Mouse (Mus musculus) ovary, adult 18-20 months (tissue): Measurements from ENCODE around the gene Slc27a1.
"Not testable (repeated sequence)": the region's sequence is repeated elsewhere in the genome, so short reads cannot be mapped to it uniquely, and the experiment has no call there.

Experiments used
- DNase-seq: peaks from one replicate; pipeline ENCODE4 v3.0.0; 2022; ENCODE audit warnings: low spot score, mixed read lengths

Gene Slc27a1

GRCm38 (mm10) chr8:71568387-71568937 lies at the start of gene Slc27a1:
Gene Slc27a1, plus strand, starts transcription at chr8:71568882.
- peak; percentile 91 for DNase-seq

DNA sequence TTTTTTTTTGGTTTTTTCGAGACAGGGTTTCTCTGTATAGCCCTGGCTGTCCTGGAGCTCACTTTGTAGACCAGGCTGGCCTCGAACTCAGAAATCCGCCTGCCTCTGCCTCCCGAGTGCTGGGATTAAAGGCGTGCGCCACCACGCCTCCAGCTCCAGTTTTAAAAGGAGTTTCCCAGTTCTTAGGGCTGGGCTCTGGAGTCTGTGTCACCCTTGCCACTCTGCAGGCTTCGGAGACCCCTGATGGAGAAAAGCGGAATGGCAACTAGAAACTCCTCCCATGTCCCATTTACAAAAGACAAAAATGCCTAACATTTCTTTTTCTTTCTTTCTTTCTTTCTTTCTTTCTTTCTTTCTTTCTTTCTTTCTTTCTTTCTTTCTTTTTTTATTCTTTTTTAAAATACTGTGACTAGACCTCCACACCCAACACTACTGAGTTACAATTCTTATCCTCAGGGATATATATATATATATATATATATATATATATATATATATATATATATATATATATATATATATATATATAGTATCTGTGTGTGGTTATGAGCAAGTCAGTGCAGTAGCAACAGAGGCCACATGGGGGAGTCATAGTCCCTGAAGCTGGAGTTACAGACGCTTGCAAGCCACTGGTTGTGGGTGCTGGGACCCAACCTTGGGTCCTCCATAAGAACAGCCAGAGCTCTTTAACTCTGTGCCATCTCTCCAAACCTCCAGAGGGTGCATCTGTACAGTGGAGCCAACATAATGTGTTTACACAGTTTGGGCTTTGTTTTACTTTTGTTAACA lies 49.5 kb upstream of the Slc27a1 start:
- DNase-seq: not testable (repeated sequence)

DNA sequence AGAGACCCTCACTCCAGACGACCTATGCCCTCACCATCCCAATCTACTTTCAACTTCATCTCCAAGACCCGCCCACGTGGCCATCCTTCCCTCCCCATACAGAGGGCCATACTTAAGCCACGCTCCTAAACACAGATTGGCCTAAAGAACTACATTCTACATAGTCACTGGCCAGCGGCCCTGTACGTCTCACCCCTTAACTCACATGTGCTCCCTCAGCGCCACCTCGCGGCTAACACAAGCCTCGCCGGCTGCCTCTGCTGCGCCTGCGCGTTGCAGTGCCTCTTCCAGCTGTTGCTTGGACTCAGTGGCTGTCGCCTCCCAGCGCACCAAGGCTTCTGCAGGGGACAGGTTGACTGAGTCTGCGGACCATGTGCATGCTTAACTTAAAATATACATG lies 47.0 kb upstream of the Slc27a1 start:
- DNase-seq: peak; percentile 87

DNA sequence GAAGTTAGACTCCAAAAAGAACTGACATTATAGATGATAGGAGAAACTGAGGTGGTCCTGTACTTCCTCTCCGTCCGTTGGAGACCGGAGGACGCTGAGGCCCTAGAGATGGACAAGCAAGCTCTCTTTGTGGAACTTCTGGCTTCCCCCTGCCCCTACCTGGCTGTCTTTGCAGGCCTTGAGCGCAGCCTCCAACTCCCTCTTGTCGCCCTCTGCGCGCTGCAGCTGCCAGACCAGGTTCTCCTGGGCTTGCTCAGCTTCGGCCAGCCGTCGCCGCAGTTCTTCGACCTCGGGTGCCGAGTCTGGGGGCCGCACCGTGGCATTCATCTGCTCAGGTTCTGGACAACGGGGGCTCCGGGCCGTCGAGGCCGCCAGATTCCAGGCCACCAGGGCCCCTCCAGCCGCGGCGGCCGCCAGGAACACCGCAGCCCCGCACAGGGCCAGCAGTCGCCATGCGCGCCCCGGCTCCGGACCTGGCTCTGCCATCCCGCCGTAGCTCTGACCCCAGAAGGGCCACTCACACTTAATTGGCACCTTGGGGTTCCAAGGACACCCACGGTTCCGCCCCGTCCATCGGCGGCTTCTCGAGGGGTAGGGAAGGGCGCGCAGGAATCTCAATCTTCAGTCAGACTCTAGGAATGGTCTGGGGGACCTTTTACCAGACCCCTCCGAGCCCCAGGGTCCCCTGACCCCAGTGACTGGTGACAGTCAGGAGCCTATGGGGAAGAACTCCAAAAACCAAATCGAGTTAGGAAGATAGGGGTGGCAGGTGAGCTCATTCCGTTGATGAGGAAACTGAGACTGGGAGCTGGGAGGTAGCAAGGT lies 43.2 kb upstream of the Slc27a1 start, which contains the start of gene Ccdc194:
Ccdc194 (minus strand) TSS at position 486 of the 825 bp plus-strand sequence.
- no peak for DNase-seq

GRCm38 (mm10) chr8:71526272-71526671 lies 42.4 kb upstream of the Slc27a1 start:
- DNase-seq: no peak

DNA sequence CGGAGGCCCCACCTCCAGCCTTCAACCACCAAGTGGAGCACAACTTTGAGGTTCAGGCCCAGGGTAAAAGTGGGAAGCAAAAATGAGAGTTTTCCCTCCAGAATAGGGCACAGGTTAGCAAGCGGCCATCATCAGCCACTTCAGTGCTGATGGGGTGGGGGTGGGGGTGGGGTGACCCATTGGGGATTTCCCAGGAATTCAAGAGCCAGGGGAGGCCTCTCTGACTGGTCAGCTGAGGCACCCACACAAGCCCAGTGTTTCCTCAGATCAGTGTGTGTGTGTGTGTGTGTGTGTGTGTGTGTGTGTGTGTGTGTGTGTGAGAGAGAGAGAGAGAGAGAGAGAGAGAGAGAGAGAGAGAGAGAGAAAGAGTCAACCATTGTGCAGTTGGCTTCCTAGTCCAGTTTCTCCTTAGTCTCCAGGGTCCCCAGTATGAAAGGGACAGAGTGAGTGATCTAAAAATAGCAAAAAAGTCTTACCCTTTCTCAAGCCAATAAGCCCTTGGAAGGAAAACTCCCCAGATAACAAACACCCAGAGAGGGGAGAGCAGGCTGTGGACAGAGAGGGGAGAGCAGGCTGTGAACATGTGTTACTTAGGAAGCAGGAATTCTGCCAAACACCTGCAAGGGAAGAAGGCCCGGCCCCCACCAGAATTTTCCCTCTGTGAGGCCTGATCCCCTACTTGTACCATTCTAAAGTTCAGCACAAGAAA lies 41.4 kb upstream of the Slc27a1 start:
- DNase-seq: no peak

DNA sequence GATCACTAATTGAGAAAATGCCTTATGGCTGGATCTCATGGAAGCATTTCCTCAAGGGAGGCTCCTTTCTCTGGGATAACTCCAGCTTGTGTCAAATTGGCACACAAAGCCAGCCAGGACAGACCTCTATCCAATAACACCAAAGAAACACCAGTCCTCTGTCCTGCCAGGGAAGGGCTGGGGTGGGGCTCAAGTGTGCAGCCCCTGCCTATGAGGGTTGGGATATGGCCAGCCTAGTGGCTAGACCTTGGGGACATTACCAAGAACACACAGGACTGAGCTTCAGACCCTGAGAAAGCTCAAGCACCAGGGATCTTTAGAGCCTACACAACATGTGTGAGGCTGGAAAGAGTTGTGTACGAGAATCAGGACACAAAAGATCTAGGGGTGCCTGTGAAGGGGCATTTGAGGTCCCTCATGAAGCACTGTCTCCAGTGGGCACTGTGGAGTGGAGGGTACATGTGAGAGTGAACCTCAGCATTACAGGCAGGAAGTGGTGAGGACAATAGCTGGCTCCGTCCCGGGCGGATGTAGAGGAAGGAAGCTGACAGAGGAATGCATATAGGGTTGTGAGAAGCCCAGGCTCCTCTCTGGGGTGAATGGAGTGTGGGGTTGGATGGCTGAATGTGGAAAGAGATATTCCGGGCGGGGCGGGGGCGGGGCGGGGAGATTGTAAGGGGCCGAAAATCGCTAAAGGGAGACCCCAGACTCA lies 40.2 kb upstream of the Slc27a1 start:
- DNase-seq: no peak

GRCm38 (mm10) chr8:71530735-71531467 lies 37.8 kb upstream of the Slc27a1 start:
- DNase-seq: not testable (repeated sequence)

- DNase-seq: no peak
Observed at GRCm38 (mm10) chr8:71534263-71534810, 34.3 kb upstream of the Slc27a1 start.

- peak; percentile 49 for DNase-seq
Observed at GRCm38 (mm10) chr8:71535663-71536062, 33.0 kb upstream of the Slc27a1 start.

GRCm38 (mm10) chr8:71537028-71537867 lies 31.4 kb upstream of the Slc27a1 start, which contains the start of gene Bst2:
Gene Bst2, minus strand, starts transcription at chr8:71537456.
- peak; percentile 89 for DNase-seq

DNA sequence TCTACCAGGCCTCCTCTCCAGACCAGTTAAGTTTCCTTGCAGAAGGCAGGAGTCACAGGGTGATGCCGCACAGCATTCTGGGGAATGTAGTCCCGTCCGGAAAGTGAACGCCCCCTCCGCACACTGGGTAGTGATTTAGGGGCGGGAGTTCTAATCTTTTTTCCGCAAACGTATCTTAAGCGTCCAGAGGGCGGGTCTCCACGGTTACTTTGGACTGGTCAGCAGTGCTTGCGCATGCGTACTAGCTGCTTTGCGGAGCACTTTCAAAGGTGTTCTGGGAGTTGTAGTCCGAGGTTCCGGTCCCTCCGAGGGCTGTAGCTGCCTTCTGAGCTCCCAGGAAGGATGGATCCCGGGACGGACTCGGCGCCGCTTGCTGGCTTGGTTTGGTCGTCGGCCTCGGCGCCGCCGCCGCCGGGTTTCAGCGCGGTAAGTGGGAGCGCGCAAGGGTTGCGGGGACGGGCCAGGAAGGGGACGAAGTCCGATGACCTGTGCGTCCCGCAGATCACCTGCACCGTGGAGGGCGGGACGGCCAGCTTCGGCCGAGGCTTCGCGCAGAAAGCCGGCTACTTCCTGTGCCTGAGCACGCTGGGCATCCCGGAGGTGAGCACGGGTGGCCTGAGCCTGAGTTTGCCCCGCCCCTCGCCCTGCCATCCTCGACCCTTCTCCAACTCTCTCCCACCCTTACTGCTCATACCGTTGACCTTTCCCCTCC lies 25.9 kb upstream of the Slc27a1 start, which contains the start of gene Mvb12a:
Mvb12a (plus strand) TSS at position 291 of the 712 bp plus-strand sequence.
- peak; percentile 98 for DNase-seq

DNA sequence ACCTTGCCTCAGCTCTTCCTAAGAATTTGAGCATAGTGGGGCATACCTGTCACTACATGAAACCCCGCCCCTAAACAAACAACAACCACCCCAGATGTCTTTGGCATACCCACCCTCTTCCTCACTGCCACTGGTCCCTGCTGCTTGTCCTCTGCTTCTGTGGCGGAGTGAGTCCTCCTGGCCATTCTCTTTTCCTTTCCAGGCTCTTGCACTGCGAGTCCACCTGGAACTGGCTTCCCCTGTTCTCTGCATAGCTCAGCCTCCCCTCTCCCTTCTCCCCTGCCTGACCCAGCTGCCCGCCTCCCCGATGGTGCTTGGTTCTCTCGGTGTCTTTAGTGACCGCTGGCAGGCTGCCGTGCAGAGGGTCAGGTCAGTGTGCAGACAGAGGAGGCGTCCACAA lies 24.9 kb upstream of the Slc27a1 start:
- no peak for DNase-seq

DNA sequence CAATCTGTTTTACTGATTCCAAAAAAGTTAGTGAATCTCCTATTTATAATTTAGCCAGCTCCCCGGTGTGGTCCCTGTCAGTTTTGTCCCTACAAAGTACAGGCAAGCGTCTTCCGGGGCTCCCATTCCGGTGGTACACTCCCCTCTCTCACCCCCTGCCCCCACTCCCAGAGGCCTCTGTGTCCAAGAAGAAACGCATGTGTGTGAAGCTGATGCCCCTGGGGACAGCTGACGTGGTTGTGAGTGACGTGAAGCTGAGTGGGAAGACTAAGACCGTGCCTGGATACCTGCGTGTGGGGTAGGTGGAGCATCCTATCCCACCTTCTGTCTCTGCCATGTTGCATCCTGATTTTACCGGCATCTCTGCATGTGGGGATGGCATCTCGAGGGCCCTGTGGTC lies 23.6 kb upstream of the Slc27a1 start:
- DNase-seq: no peak

DNA sequence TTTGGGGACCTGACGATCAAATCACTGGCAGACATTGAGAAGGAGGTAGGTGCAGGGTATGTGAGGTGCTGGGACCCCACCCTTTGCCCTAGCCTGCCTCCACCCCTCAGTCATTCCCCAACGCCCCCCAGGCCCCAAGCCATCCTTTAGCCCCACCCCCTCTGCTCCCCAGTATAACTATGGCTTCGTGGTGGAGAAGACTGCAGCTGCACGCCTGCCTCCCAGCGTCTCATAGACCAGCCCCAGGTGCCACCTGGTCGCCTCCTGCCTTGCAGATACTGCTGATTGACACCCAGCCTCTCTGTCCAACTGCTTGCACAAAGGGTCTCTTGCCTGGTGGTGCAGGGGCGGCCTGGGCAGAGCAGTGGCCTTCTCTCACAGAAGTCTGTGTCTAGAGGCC lies 21.1 kb upstream of the Slc27a1 start:
- DNase-seq: no peak

DNA sequence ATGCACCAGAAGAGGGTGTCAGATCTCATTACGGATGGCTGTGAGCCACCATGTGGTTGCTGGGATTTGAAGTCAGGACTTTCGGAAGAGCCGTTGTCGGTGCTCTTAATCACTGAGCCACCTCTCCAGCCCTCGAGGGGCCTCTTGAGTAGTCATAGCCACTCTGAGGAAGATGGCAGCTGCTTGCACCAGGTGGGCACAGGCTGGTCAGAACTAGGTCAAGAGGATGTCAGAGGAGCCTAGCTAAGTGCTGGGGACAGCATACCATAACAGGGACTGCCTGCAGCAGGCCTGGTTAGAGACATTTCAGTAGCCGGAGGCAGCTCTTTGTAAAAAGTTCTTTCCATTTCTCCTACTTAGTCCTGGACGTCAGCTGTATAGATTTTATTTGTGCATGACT lies 17.9 kb upstream of the Slc27a1 start:
- DNase-seq: no peak

DNA sequence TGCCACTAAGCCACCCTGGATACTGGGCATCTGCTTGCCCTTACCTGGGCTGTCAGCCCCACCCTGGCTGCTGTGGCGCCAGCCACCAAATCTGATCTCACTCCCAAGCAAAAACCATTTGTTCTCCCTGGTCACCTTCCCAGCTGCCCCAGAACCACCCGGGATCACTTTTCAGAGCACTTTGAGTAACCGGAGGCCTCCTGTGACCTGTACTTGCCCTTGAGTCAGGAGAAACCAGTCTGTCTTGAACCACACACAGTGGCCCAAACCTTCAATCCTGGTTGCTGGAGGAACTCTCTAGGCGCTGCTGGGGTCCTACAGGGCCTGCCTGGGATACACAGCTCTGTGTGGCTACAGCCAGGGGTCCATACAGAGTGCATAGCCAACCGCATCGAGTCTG lies 15.9 kb upstream of the Slc27a1 start:
- no peak for DNase-seq

DNA sequence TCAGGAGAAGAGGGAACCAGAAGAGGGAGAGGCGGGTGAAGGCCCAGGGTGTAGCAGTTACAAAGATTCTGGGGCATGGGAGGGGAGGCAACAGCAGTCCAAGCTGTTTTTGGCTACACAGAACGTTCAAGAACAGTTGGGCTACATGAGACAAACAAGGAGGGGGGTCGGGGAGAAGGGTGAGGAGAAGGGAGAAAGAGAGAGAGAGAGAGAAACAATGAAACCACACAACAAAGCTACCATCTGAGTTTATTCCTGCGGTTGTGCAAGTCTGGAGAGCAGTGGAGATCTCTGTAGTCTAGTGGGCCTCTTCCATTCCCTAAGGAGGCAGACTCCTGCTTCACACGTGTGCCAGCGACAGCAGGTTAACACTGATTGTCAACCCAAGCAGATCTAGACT lies 14.7 kb upstream of the Slc27a1 start:
- DNase-seq: no peak

DNA sequence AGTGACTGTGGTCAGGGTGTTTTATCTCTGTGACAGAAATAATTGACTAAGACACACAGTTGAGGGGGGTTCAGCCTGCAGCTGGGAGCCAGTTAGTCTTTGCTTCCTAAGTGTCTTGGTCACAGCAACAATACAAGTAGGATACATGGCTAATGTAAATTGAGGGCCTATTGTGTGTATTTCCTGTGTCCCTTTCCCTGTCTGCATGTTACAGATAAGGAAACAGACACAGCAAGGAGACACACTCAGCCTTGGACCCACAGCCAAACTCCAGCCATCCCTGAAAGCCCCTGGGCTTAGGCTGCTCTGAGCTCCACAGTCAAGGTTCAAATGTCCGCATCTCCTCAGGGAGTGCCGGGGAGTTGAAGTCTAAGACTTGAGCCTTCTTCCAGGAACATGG lies 14.0 kb upstream of the Slc27a1 start:
- no peak for DNase-seq
